In genomic region chr4:76660146-76660545, GRCm38 (mm10) we compare ENCODE assay signal across 14 mouse cellular contexts.
"Had no signal": no experiment of that assay in that cellular context is flagged by ENCODE, and none has a peak within 500 bp of the region (broad histone marks: within the 10 kb centered on the region; RNA-seq: fewer than 3 reads in every experiment).

No protein-coding gene starts in this region.

- H3K4me1 ChIP-seq: midbrain, embryonic 13.5 days; midbrain, embryonic 15.5 days; neural tube, embryonic 12.5 days; stomach, embryonic 15.5 days had no signal

- H3K9me3 ChIP-seq: midbrain, embryonic 13.5 days; midbrain, embryonic 15.5 days; neural tube, embryonic 12.5 days; stomach, embryonic 15.5 days had no signal

- H3K4me2 ChIP-seq: midbrain, embryonic 11.5 days; midbrain, embryonic 13.5 days; midbrain, embryonic 15.5 days; neural tube, embryonic 12.5 days; stomach, embryonic 15.5 days had no signal

- H3K36me3 ChIP-seq: midbrain, embryonic 13.5 days; midbrain, embryonic 15.5 days; neural tube, embryonic 12.5 days; stomach, embryonic 15.5 days had no signal

- H3K4me3 ChIP-seq: midbrain, embryonic 13.5 days; midbrain, embryonic 15.5 days; neural tube, embryonic 12.5 days; stomach, embryonic 15.5 days had no signal

- H3K27ac ChIP-seq: liver, embryonic 14.5 days; midbrain, embryonic 13.5 days; midbrain, embryonic 15.5 days; neural tube, embryonic 12.5 days; stomach, embryonic 15.5 days; stomach, postnatal 0 days had no signal

- H3K9ac ChIP-seq: liver, embryonic 14.5 days; midbrain, embryonic 13.5 days; midbrain, embryonic 15.5 days; neural tube, embryonic 12.5 days; stomach, embryonic 15.5 days had no signal

- DNase-seq: lung, adult 18-20 months; lung, postnatal 14 days; lung, postnatal 36 days; right cerebral cortex, postnatal 14 days; thymus, adult 2 months; thymus, postnatal 25 days; thymus, postnatal 4 days had no signal

- ATAC-seq: midbrain, embryonic 13.5 days; midbrain, embryonic 15.5 days had no signal

- H3K27me3 ChIP-seq: midbrain, embryonic 13.5 days; midbrain, embryonic 15.5 days; neural tube, embryonic 12.5 days; stomach, embryonic 15.5 days had no signal
